Mouse (Mus musculus): ENCODE data around the gene Pkm. TPM values are rescaled to one million over a fixed set of nuclear protein-coding genes. Genes with fewer than 3 reads are reported as not detected.
A peak's percentile ranks its signal among the peaks of the same experiment; 100 is the strongest.

The Pkm gene
- total RNA-seq, 2 experiments from 2014 or later: 1,277 to 1,324 TPM

DNA sequence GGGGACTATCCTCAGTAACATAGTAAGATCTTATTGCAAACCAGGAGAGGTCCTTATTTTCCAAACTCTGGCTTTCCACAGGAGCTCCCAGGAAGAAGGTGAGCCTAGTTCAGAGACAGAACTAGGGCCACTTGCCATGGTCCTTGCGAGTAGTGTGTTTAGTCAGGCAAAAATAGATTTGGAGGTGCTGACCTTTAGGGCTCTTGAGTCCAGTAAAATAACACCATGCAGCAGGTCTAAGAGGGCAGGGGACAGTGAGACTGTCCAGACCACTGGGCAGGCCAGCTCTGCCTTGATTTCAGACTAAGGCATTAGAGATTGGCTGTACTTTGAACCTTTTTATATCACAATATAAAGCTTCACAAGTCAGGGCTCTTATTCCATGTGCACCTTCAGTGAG is 10.6 kb downstream of the Pkm start:
- intact Hi-C loops (cut with DNase I): no loop called here
- peak overlapping the region; percentile 34; the same call in 1 of the 2 replicates for H3K27ac ChIP-seq
- no peak for DNase-seq (ENCODE audit: extremely low spot score in 1 of 2, low spot score in 2 of 2)
- no peak overlapping the region for H3K4me3 ChIP-seq
- no peak for TF ChIP-seq CTCF (IDR thresholded peaks at IDR 0.05)

DNA sequence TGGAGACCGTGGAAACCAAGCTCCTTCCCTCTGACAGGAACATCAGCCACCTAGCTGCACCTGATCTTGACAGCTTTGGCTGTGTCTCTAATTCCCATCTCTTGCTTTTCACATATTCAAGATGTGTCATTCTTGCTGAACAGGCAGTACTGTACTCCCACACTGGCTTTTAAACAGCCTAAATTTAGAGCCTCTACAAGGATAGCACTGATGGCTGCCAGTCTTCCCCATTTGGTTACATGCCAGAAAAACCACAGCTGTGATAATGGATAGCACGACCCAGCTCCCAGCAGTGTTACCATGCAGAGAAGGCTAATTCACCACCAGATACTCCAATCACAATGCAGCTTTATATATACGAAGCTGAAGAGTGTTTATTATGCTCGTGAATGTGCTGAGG is 11.1 kb downstream of the Pkm start:
- TF ChIP-seq CTCF (IDR thresholded peaks at IDR 0.05): no peak
- intact Hi-C loops (cut with DNase I): no loop called here
- H3K27ac ChIP-seq: peak overlapping the region; percentile 34; the same call in 1 of the 2 replicates
- no peak for DNase-seq (ENCODE audit: extremely low spot score in 1 of 2, low spot score in 2 of 2)
- H3K4me3 ChIP-seq: no peak overlapping the region

DNA sequence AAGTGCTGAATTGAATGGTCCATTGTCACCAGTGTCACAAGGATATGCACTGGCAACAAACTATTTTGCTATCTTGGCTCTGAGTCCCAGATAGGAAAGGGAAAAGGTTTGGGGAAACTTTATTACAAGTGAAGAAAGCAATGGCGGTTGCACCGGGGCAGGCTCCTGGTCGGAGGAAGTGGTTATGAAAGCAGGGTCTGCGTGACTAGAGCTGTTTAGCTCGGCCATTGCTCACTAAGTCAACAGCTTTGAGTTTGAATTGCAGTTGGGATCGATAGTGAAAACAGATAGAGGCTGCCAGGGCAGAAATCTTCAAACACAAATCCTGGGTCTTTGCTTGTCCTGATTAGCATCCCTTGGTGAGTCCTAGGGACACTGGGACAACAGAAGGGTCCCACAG is 11.7 kb downstream of the Pkm start:
- intact Hi-C loops (cut with DNase I): no loop called here
- no peak overlapping the region; the same call in 1 of the 2 replicates for H3K27ac ChIP-seq
- TF ChIP-seq CTCF (IDR thresholded peaks at IDR 0.05): no peak

DNA sequence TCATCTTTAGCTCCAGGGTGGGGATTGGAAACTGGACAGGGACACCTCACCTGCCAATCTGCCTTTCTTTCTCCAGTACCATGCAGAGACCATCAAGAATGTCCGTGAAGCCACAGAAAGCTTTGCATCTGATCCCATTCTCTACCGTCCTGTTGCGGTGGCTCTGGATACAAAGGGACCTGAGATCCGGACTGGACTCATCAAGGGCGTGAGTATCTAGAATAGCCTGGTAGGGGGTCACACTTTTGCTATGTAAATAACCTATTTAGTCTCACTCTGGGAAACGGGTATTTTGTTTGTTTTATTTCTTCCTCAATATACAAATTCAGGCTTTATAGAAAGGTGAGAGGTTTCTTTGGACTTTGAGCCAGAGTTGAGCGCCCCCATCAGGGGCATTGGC is 12.3 kb downstream of the Pkm start:
- no peak overlapping the region for H3K4me3 ChIP-seq
- no peak for TF ChIP-seq CTCF (IDR thresholded peaks at IDR 0.05)
- DNase-seq (ENCODE audit: extremely low spot score in 1 of 2, low spot score in 2 of 2): no peak
- intact Hi-C loops (cut with DNase I): no loop called here
- H3K27ac ChIP-seq: no peak overlapping the region

More for the DNA sequence above, 11.7 kb downstream of the Pkm start:
- no peak for DNase-seq (ENCODE audit: extremely low spot score in 1 of 2, low spot score in 2 of 2)
- no peak overlapping the region for H3K4me3 ChIP-seq

DNA sequence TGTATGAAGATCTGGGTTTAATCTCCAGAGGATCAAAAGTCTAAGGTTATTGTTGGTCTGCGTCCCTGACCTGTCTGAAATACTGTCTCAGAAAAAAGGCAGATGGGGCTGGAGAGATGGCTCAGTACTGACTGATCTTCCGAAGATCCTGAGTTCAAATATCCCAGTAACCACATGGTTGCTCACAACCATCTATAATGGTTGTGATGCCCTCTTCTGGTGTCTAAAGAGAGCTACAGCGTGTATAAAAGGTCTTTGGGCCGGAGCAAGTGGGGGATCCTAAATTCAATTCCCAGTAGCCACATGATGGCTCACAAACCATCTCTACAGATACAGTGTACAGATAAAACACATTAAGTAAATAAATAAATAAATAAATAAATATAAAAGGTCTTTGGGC is 13.0 kb downstream of the Pkm start:
- intact Hi-C loops (cut with DNase I): no loop called here
- H3K27ac ChIP-seq: no peak overlapping the region
- TF ChIP-seq CTCF (IDR thresholded peaks at IDR 0.05): peak; percentile 36
- DNase-seq (ENCODE audit: extremely low spot score in 1 of 2, low spot score in 2 of 2): no peak
- H3K4me3 ChIP-seq: no peak overlapping the region

DNA sequence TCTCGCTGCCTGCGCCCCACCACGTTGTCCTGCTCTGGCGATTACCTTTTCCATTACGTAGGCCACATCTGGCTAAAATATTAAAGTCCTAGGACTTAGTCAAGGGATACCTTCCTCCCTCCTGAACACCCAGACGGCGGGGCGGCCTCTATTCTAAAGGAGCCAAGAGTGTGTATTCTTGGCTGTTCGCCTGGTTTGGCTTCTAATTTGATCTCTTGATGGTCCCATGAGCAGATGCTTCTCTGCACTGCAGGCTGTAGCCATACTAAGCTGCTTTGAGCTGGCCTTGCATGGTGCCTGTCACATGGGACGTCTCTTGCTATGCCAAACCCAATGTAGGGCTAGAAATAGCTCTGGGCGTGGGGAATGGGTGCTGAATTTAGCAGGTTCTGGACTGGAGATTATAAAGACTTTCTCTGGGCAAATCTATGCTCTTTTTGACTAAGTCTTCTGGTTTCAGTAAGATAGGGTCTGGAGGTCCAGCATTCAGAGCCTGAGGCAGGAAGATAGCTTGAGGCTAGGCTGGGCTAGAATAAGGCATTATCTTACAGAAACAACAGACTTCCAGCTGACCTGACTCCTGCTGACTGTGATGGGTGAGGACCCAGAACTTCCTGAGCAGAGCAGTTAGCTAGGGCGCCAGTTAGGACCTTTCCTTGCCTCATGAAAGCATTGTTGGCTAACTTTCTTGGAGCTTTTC is 16.2 kb downstream of the Pkm start:
- intact Hi-C loops (cut with DNase I): no loop called here
- peak overlapping the region; percentile 54 for H3K27ac ChIP-seq
- peak in 1 of 2 experiments; percentile 16 for DNase-seq (ENCODE audit: extremely low spot score in 1 of 2, low spot score in 2 of 2)
- TF ChIP-seq CTCF (IDR thresholded peaks at IDR 0.05): no peak
- no peak overlapping the region for H3K4me3 ChIP-seq

DNA sequence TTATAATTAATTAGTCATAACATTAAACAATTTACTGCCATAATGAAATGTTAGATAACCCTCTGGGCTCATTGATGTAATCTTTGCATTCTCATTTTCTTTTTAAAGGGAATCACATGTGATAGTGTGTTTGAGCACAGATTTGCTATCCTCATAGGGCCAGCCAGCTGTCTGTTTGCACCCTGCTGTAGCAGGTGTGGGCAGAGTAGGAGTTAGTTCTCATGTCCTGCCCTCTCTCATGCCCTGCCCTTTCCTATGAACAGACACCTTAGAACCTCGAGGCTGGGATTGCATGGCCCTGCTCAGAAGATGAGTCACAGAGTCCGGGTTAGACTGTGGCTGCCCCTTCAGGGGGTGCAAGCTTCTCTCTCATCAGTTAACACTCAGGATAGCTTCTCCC is 17.3 kb downstream of the Pkm start:
- H3K27ac ChIP-seq: no peak overlapping the region
- intact Hi-C loops (cut with DNase I): no loop called here
- no peak overlapping the region for H3K4me3 ChIP-seq
- no peak for DNase-seq (ENCODE audit: extremely low spot score in 1 of 2, low spot score in 2 of 2)
- TF ChIP-seq CTCF (IDR thresholded peaks at IDR 0.05): no peak

DNA sequence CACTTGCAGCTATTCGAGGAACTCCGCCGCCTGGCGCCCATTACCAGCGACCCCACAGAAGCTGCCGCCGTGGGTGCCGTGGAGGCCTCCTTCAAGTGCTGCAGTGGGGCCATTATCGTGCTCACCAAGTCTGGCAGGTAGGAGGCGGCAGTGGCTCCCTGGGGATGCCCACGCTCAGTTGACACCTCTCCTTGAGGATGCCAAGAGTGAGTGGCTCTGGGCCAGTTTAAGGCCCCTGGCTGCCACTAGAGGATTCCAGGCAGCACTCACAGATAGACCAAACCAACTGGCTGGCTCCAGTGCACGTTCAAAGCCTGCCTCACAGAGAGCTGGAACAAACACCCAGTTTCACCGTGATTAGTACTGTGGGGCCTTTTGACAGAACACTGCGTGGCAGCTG is 19.4 kb downstream of the Pkm start:
- TF ChIP-seq CTCF (IDR thresholded peaks at IDR 0.05): no peak; the same call in 1 of the 2 replicates
- Histone ChIP-seq H3K4me3 (no peak overlapping the region), H3K27ac (peak overlapping the region; percentile 45; the same call in 1 of the 2 replicates)
- intact Hi-C loops (cut with DNase I): no loop called here
- peak in 1 of 2 experiments; percentile 36 for DNase-seq (ENCODE audit: extremely low spot score in 1 of 2, low spot score in 2 of 2)

DNA sequence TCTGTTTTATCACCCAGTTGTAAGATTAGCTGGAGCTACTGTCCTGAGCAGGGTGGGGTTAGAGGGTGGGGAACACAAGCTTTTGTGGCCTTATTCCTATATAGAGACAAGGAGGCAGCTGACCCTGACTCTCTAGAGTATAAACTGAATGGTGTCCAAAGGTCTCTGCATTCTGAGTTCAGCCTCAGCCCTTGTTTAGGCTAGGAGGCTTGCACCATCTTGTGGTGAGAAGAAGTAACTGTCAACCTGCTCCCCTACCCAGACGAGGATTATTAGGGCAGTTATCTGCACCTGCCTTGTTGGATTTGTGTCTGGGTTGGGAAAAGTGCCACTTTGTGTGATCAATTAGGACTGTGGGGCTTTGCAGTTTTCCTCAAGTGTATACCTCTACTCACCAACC is 22.1 kb downstream of the Pkm start:
- H3K4me3 ChIP-seq: no peak overlapping the region
- peak; percentile 71 for TF ChIP-seq CTCF (IDR thresholded peaks at IDR 0.05)
- no peak for DNase-seq (ENCODE audit: extremely low spot score in 1 of 2, low spot score in 2 of 2)
- intact Hi-C loops (cut with DNase I): no loop called here
- H3K27ac ChIP-seq: no peak overlapping the region

DNA sequence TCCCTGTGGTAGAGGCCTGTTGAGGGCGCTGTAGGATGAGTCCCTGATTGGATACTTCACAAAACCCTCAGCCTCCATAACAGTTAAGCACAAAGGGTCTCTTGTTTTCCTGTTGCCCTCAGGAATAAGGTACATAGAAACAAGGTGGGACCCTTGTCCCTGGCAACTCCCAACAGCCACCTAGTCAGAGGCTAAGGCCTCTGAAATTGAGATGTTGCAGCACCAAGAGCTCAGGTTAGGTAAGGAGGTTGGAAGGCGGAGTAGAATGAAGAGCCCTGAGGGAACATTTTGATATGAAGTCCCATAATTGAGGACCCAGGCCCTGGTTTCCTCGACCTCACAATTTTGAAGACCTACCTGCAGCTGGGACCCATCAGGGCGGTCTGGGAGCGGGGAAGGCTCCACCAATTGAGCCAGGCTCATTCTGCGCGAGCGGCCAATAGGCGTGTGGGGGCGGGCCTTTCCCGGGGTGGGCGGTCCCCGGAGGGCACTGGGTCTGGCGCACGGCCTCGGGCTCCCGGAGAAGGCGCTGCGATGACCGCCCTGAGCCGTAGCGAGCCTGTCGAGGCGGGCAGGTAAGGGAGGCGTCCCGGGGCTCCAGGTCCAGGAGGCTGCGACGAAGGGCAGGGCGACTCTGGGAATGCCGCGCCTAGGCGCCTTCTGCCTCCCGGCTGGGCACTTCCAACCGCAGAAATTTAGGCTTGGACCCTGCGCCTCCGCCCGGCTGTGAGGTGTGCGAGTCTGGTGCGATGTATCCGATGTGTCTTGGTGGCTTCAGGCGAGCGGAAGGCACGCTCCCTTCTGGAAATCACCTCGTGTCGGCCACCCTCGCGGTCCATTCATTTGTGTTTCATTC is 23.7 kb downstream of the Pkm start, which contains the start of gene Gramd2:
TSS of gene Gramd2 (plus strand) at position 467 of the 856 bp plus-strand sequence.
- Histone ChIP-seq H3K4me3 (peak within 1 kb of the TSS; percentile 65), H3K27ac (peak within 1 kb of the TSS; percentile 78)
- peak; percentile 77 for DNase-seq (ENCODE audit: extremely low spot score in 1 of 2, low spot score in 2 of 2)
- no peak; the same call in 1 of the 2 replicates for TF ChIP-seq CTCF (IDR thresholded peaks at IDR 0.05)
- intact Hi-C loops (cut with DNase I): loop anchor here (1.0 kb wide), 1 partner anchor 24 kb away; the partner anchor contains the start of gene Pkm

DNA sequence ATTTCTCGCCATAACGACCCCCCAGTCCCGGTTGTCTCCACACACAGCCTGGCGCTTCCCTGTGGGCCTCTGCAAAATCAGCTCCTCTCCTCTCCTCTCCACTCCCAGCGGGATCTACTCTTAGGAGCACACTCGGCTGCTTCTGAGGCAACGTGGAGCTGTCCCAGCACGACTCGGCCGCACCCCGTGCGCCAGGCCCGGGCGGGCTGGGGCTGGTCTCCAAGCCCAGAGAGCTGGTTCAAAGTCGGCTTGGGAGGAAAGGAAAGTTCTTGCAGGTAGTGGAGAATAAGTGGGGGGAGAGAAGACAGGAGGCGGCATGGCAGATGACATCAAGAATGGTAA is 24.3 kb downstream of the Pkm start:
- intact Hi-C loops (cut with DNase I): loop anchor here (1.0 kb wide), 1 partner anchor 24 kb away; the partner anchor contains the start of gene Pkm
- Histone ChIP-seq H3K4me3 (peak overlapping the region; percentile 65), H3K27ac (peak overlapping the region; percentile 78)
- DNase-seq (ENCODE audit: extremely low spot score in 1 of 2, low spot score in 2 of 2): no peak
- TF ChIP-seq CTCF (IDR thresholded peaks at IDR 0.05): no peak

DNA sequence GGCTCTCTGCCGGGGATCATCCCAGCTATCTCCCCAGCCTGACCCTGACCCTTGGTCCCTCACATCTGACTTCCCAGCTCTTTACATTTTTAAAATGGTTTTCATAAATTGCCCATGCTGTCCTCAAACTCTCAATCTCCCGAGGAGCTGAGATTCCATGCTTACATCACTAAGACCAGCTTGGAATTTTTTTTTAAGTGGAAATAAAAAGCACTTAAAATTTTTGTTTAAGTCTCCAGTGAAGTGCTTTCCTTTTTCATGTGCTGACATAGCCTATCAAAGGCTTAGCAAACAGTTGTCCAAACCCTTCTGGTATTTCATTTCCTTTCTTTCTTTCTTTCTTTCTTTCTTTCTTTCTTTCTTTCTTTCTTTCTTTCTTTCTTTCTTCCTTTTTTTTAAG is 27.9 kb downstream of the Pkm start:
- H3K27ac ChIP-seq: no peak overlapping the region
- no peak for TF ChIP-seq CTCF (IDR thresholded peaks at IDR 0.05)
- intact Hi-C loops (cut with DNase I): no loop called here

More for the DNA sequence above, 27.9 kb downstream of the Pkm start:
- no peak overlapping the region for H3K4me3 ChIP-seq
- DNase-seq (ENCODE audit: extremely low spot score in 1 of 2, low spot score in 2 of 2): no peak
